Mouse (Mus musculus): ENCODE results near the gene Alg9.

DNA sequence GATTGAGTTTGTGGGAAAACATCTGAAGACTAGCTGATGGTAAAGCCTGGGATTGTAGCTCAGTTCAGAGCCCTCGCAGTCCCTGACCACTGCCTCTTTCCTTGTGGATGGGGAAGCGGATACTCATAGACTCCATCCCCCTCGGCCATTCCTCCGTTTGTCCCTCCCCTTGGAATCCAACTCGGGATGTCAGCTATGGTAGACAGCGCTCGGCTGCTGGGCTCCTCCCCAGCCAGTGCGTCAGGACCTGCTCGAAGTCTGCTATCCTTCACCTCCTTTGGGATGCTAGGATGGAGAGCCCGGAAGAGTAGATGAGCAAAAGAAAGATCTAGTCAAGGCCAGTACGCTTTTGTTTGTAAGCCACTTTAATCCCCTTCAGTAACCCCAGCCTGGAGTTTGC is 75.5 kb downstream of the Alg9 start:
- TF ChIP-seq CTCF (IDR thresholded peaks at IDR 0.05; ENCODE audit: control insufficient read depth, insufficient read depth, insufficient read length) (no peak), FOSL1 (IDR thresholded peaks at IDR 0.05; ENCODE audit: insufficient read depth, low read length, poor library complexity, severe bottlenecking) (no peak), CEBPB (IDR thresholded peaks at IDR 0.05; ENCODE audit: low read depth) (no peak), MAX (IDR thresholded peaks at IDR 0.05) (no peak), USF1 (IDR thresholded peaks at IDR 0.05; ENCODE audit: low read depth) (no peak), MYOD1 (IDR thresholded peaks at IDR 0.05; ENCODE audit: control insufficient read depth, insufficient read length, low read depth) (no peak)

All from C2C12 (cell line).